Mouse (Mus musculus): ENCODE data around the gene Col17a1. TPM values are rescaled to one million over a fixed set of nuclear protein-coding genes. Genes with fewer than 3 reads are reported as not detected.

Col17a1 gene
- polyA plus RNA-seq, 1 experiment from 2014 or later = 0.36 TPM

GRCm38 (mm10) chr19:47635380-47635779 is 56.5 kb downstream of the Col17a1 start:
- Histone ChIP-seq H3K4me1 (replicated peaks; ENCODE audit: control insufficient read depth, insufficient read depth, low read length) (no peaks in the 10 kb centered on the region), H3K9me3 (ENCODE audit: control insufficient read depth, low read length) (no peaks in the 10 kb centered on the region), H3K4me3 (ENCODE audit: low read depth, low read length) (no peak overlapping the region), H3K9ac (ENCODE audit: low read depth, low read length) (no peak overlapping the region), H3K27me3 (ENCODE audit: control insufficient read depth, insufficient read depth, low read length) (no peaks in the 10 kb centered on the region), H3K4me2 (replicated peaks; ENCODE audit: low read depth, low read length) (no peak overlapping the region), H3K27ac (ENCODE audit: low read depth, low read length) (no peak overlapping the region), H3K36me3 (ENCODE audit: control insufficient read depth, insufficient read depth, low read length) (no peaks in the 10 kb centered on the region)
- DNase-seq (ENCODE audit: low spot score) (no peak), ATAC-seq (ENCODE audit: low FRiP score) (no peak)
- WGBS = 95% methylated on average over 4 of the region's 4 CpGs

DNA sequence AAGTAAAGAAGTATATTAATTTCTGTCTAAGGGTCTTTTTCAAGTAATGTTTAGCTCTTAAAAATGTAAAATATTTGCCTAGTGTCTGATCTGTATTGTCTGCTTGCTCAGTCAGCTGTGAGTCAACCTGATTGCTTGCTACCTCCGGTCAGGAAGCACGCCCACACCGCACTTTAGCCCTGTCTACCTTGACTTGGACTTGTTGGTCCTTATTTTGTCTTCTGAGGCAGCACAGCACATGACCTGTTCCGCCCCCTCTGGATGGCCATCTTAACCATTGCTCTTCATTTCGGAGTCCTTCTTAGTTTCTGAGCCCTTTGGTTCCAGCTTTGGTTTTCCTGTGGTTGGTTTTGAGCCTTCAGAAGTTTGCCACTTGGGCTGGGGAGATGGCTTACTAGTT is 60.1 kb downstream of the Col17a1 start:
- 97% methylated on average over 5 of the region's 5 CpGs for WGBS
- no peak for ATAC-seq (ENCODE audit: low FRiP score)
- H3K9ac ChIP-seq (ENCODE audit: low read depth, low read length) = no peak overlapping the region
- no peak overlapping the region for H3K4me2 ChIP-seq (replicated peaks; ENCODE audit: low read depth, low read length)
- no peak overlapping the region for H3K27ac ChIP-seq (ENCODE audit: low read depth, low read length)
- no peak overlapping the region for H3K4me3 ChIP-seq (ENCODE audit: low read depth, low read length)
- H3K27me3 ChIP-seq (ENCODE audit: control insufficient read depth, insufficient read depth, low read length) = no peaks in the 10 kb centered on the region
- H3K4me1 ChIP-seq (replicated peaks; ENCODE audit: control insufficient read depth, insufficient read depth, low read length) = no peaks in the 10 kb centered on the region
- H3K36me3 ChIP-seq (ENCODE audit: control insufficient read depth, insufficient read depth, low read length) = 0 out of 2 replicates have a peak, but pooled peaks cover 2% of the 10 kb centered on the region
- no peaks in the 10 kb centered on the region for H3K9me3 ChIP-seq (ENCODE audit: control insufficient read depth, low read length)
- DNase-seq (ENCODE audit: low spot score) = no peak

- no peaks in the 10 kb centered on the region for H3K9me3 ChIP-seq (ENCODE audit: control insufficient read depth, low read length)
- 91% methylated on average over 5 of the region's 5 CpGs for WGBS
- H3K4me3 ChIP-seq (ENCODE audit: low read depth, low read length) = no peak overlapping the region
- no peaks in the 10 kb centered on the region for H3K4me1 ChIP-seq (replicated peaks; ENCODE audit: control insufficient read depth, insufficient read depth, low read length)
- no peak for DNase-seq (ENCODE audit: low spot score)
- no peak overlapping the region for H3K9ac ChIP-seq (ENCODE audit: low read depth, low read length)
- H3K27ac ChIP-seq (ENCODE audit: low read depth, low read length) = no peak overlapping the region
- H3K4me2 ChIP-seq (replicated peaks; ENCODE audit: low read depth, low read length) = no peak overlapping the region
- no peak for ATAC-seq (ENCODE audit: low FRiP score)
- H3K36me3 ChIP-seq (ENCODE audit: control insufficient read depth, insufficient read depth, low read length) = 0 out of 2 replicates have a peak, but pooled peaks cover 2% of the 10 kb centered on the region
- H3K27me3 ChIP-seq (ENCODE audit: control insufficient read depth, insufficient read depth, low read length) = no peaks in the 10 kb centered on the region
These were observed 61.5 kb downstream of the Col17a1 start for GRCm38 (mm10) chr19:47630381-47630780.

- Histone ChIP-seq H3K9me3 (ENCODE audit: control insufficient read depth, low read length) (no peaks in the 10 kb centered on the region), H3K4me3 (ENCODE audit: low read depth, low read length) (no peak overlapping the region), H3K4me2 (replicated peaks; ENCODE audit: low read depth, low read length) (no peak overlapping the region), H3K9ac (ENCODE audit: low read depth, low read length) (no peak overlapping the region), H3K4me1 (replicated peaks; ENCODE audit: control insufficient read depth, insufficient read depth, low read length) (no peaks in the 10 kb centered on the region), H3K27me3 (ENCODE audit: control insufficient read depth, insufficient read depth, low read length) (no peaks in the 10 kb centered on the region), H3K36me3 (ENCODE audit: control insufficient read depth, insufficient read depth, low read length) (0 out of 2 replicates have a peak, but pooled peaks cover 2% of the 10 kb centered on the region), H3K27ac (ENCODE audit: low read depth, low read length) (no peak overlapping the region)
- ATAC-seq (ENCODE audit: low FRiP score) (no peak), DNase-seq (ENCODE audit: low spot score) (no peak)
- WGBS = 87% methylated on average over 5 of the region's 5 CpGs
These were observed 62.8 kb downstream of the Col17a1 start for GRCm38 (mm10) chr19:47629068-47629467.

DNA sequence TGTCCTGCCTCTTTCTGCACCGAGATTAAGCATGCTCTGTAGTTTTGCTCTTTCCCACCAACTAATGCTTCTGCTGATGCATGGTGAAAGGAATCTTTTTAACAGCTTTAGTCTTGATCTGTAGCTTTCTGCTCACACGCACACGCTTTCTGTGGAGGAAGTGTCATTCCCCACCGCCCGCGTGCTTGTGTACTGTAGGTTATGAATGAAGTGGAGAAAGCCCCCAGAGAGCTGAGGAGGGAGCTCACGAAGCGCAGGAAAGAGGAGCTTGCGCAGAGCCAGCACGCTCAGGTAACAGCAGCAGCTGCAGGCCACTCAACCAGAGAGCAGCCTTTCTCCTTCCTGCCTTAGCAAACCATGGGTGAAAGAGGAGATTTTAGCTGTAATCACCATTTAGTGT is 64.4 kb downstream of the Col17a1 start:
- Histone ChIP-seq H3K4me3 (ENCODE audit: low read depth, low read length) (no peak overlapping the region), H3K27me3 (ENCODE audit: control insufficient read depth, insufficient read depth, low read length) (no peaks in the 10 kb centered on the region), H3K9ac (ENCODE audit: low read depth, low read length) (no peak overlapping the region), H3K36me3 (ENCODE audit: control insufficient read depth, insufficient read depth, low read length) (0 out of 2 replicates have a peak, but pooled peaks cover 2% of the 10 kb centered on the region), H3K4me2 (replicated peaks; ENCODE audit: low read depth, low read length) (no peak overlapping the region), H3K27ac (ENCODE audit: low read depth, low read length) (no peak overlapping the region), H3K9me3 (ENCODE audit: control insufficient read depth, low read length) (no peaks in the 10 kb centered on the region), H3K4me1 (replicated peaks; ENCODE audit: control insufficient read depth, insufficient read depth, low read length) (no peaks in the 10 kb centered on the region)
- WGBS = 92% methylated on average over 10 of the region's 10 CpGs
- no peak for DNase-seq (ENCODE audit: low spot score)
- no peak for ATAC-seq (ENCODE audit: low FRiP score)

GRCm38 (mm10) chr19:47624940-47625711 is 66.8 kb downstream of the Col17a1 start:
- no peaks in the 10 kb centered on the region for H3K9me3 ChIP-seq (ENCODE audit: control insufficient read depth, low read length)
- no peak for ATAC-seq (ENCODE audit: low FRiP score)
- DNase-seq (ENCODE audit: low spot score) = peak; percentile 18
- H3K27me3 ChIP-seq (ENCODE audit: control insufficient read depth, insufficient read depth, low read length) = no peaks in the 10 kb centered on the region
- H3K4me2 ChIP-seq (replicated peaks; ENCODE audit: low read depth, low read length) = no peak overlapping the region
- H3K27ac ChIP-seq (ENCODE audit: low read depth, low read length) = peak overlapping the region; percentile 42; the same call in 1 of the 2 replicates
- no peak overlapping the region for H3K4me3 ChIP-seq (ENCODE audit: low read depth, low read length)
- peaks cover 6% of the 10 kb centered on the region; the same call in 1 of the 2 replicates for H3K36me3 ChIP-seq (ENCODE audit: control insufficient read depth, insufficient read depth, low read length)
- WGBS = 36% methylated on average over 10 of the region's 10 CpGs
- no peak overlapping the region for H3K9ac ChIP-seq (ENCODE audit: low read depth, low read length)
- no peaks in the 10 kb centered on the region for H3K4me1 ChIP-seq (replicated peaks; ENCODE audit: control insufficient read depth, insufficient read depth, low read length)

GRCm38 (mm10) chr19:47621478-47621877 is 70.4 kb downstream of the Col17a1 start:
- ATAC-seq (ENCODE audit: low FRiP score) (no peak), DNase-seq (ENCODE audit: low spot score) (no peak)
- Histone ChIP-seq H3K27ac (ENCODE audit: low read depth, low read length) (no peak overlapping the region), H3K27me3 (ENCODE audit: control insufficient read depth, insufficient read depth, low read length) (no peaks in the 10 kb centered on the region), H3K4me2 (replicated peaks; ENCODE audit: low read depth, low read length) (no peak overlapping the region), H3K4me3 (ENCODE audit: low read depth, low read length) (no peak overlapping the region), H3K9ac (ENCODE audit: low read depth, low read length) (no peak overlapping the region), H3K4me1 (replicated peaks; ENCODE audit: control insufficient read depth, insufficient read depth, low read length) (no peaks in the 10 kb centered on the region), H3K9me3 (ENCODE audit: control insufficient read depth, low read length) (no peaks in the 10 kb centered on the region), H3K36me3 (ENCODE audit: control insufficient read depth, insufficient read depth, low read length) (peaks cover 7% of the 10 kb centered on the region; the same call in 1 of the 2 replicates)
- 82% methylated on average over 8 of the region's 8 CpGs for WGBS

GRCm38 (mm10) chr19:47613442-47613841 is 78.5 kb downstream of the Col17a1 start:
- no peak overlapping the region for H3K4me2 ChIP-seq (replicated peaks; ENCODE audit: low read depth, low read length)
- no peaks in the 10 kb centered on the region for H3K36me3 ChIP-seq (ENCODE audit: control insufficient read depth, insufficient read depth, low read length)
- no peak overlapping the region for H3K9ac ChIP-seq (ENCODE audit: low read depth, low read length)
- H3K27ac ChIP-seq (ENCODE audit: low read depth, low read length) = no peak overlapping the region
- 57% methylated on average over 7 of the region's 7 CpGs for WGBS
- DNase-seq (ENCODE audit: low spot score) = no peak
- no peaks in the 10 kb centered on the region for H3K9me3 ChIP-seq (ENCODE audit: control insufficient read depth, low read length)
- no peak overlapping the region for H3K4me3 ChIP-seq (ENCODE audit: low read depth, low read length)
- ATAC-seq (ENCODE audit: low FRiP score) = no peak
- H3K4me1 ChIP-seq (replicated peaks; ENCODE audit: control insufficient read depth, insufficient read depth, low read length) = no peaks in the 10 kb centered on the region
- no peaks in the 10 kb centered on the region for H3K27me3 ChIP-seq (ENCODE audit: control insufficient read depth, insufficient read depth, low read length)

DNA sequence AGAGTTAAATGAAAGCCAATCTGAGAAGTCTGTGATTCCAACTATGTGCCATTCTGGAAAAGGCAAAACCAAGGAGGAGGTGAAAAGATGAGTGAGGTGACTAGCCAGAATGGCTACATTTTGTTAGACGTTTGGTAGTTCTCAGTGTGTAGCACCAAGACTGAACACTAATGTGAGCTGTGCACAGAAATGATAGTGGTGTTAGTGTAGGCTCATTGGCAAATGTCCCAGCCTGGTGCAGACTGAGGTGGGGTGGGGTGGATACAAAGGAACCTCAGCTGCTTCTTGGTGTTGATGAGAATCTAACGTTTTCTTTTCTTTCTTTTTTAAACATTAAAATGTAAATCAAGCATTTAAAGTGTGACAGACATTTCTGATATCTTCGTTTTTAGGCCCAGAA is 83.4 kb downstream of the Col17a1 start:
- DNase-seq (ENCODE audit: low spot score) (no peak), ATAC-seq (ENCODE audit: low FRiP score) (no peak)
- Histone ChIP-seq H3K4me1 (replicated peaks; ENCODE audit: control insufficient read depth, insufficient read depth, low read length) (no peaks in the 10 kb centered on the region), H3K27ac (ENCODE audit: low read depth, low read length) (no peak overlapping the region), H3K27me3 (ENCODE audit: control insufficient read depth, insufficient read depth, low read length) (no peaks in the 10 kb centered on the region), H3K9ac (ENCODE audit: low read depth, low read length) (no peak overlapping the region), H3K4me2 (replicated peaks; ENCODE audit: low read depth, low read length) (no peak overlapping the region), H3K4me3 (ENCODE audit: low read depth, low read length) (no peak overlapping the region), H3K36me3 (ENCODE audit: control insufficient read depth, insufficient read depth, low read length) (no peaks in the 10 kb centered on the region), H3K9me3 (ENCODE audit: control insufficient read depth, low read length) (no peaks in the 10 kb centered on the region)
- WGBS = 69% methylated on average over 3 of the region's 3 CpGs

Measured in hindbrain, embryonic 11.5 days (tissue).